ENCODE assay signal across 14 mouse cellular contexts in the genomic region with DNA sequence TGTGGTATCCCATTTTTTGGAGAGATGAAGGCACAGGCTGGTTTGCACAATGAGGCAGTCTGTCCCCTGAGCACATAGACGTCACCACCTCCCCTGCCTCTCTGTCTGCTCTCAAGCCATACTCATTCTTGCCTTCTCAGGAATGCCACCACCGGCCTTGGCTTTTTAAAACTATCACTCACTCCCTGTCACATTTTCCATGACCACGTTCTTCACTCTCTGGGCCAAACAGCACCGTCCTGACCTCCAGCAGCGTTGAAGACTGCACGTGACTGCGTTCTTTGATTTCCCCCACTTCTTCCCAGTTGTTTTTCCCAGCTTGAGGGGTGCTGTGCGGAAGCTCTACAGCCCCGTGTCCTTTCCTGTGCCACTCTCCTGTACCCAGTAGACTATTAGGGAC.
DNase-seq lines count a peak whose midpoint lies in the region; ATAC-seq and TF ChIP-seq lines count a peak whose summit lies in the region.
"Had no signal": no experiment of that assay in that cellular context is flagged by ENCODE, and none has a peak within 500 bp of the region (broad histone marks: within the 10 kb centered on the region; RNA-seq: fewer than 3 reads in every experiment).

No protein-coding gene starts in this region.

- DNase-seq in limb, embryonic 14.5 days (ENCODE audit: low spot score) = no peak
- no peak for DNase-seq in limb, embryonic 10.5 days (ENCODE audit: low spot score)
- peak; percentile 78 for DNase-seq in adrenal gland, postnatal 10 days
- peak; percentile 33 for DNase-seq in heart, adult 8-10 months (ENCODE audit: low spot score)
- peak; percentile 88 for DNase-seq in heart, postnatal 0 days (ENCODE audit: low spot score)
- DNase-seq in left cerebral cortex, adult 18-20 months (ENCODE audit: low spot score in 2 of 2) = no peak
- no peak for DNase-seq in urinary bladder, postnatal 36 days (ENCODE audit: low spot score in 2 of 2)
- DNase-seq: cerebellum, adult 2 months; layer of hippocampus, postnatal 36 days; right cerebral cortex, postnatal 14 days had no signal

- no peak overlapping the region for H3K9ac ChIP-seq in limb, embryonic 14.5 days (ENCODE audit: low read depth, low read length, severe bottlenecking)
- H3K9ac ChIP-seq in heart, postnatal 0 days (replicated peaks; ENCODE audit: low read depth, low read length) = no peak overlapping the region; the same call in 1 of the 2 replicates
- H3K9ac ChIP-seq: liver, embryonic 14.5 days had no signal

- H3K36me3 ChIP-seq in limb, embryonic 14.5 days (ENCODE audit: control insufficient read depth, insufficient read depth, low read length) = no peaks in the 10 kb centered on the region
- no peaks in the 10 kb centered on the region for H3K36me3 ChIP-seq in limb, embryonic 10.5 days
- no peaks in the 10 kb centered on the region for H3K36me3 ChIP-seq in heart, postnatal 0 days (replicated peaks; ENCODE audit: control insufficient read depth, insufficient read depth, low read length)

- no peak for TF ChIP-seq POLR2A in limb, embryonic 14.5 days (IDR thresholded peaks at IDR 0.05; ENCODE audit: borderline replicate concordance, extremely low read depth, insufficient read depth, insufficient read length)

- H3K9me3 ChIP-seq in limb, embryonic 14.5 days (ENCODE audit: control insufficient read depth, low read length) = no peaks in the 10 kb centered on the region
- H3K9me3 ChIP-seq in limb, embryonic 10.5 days (replicated peaks) = no peaks in the 10 kb centered on the region
- no peaks in the 10 kb centered on the region for H3K9me3 ChIP-seq in heart, postnatal 0 days (replicated peaks; ENCODE audit: control insufficient read depth, low read length)

- WGBS in limb, embryonic 14.5 days = 65% methylated on average over 9 of the region's 9 CpGs
- WGBS in limb, embryonic 10.5 days = 76% methylated on average over 9 of the region's 9 CpGs
- WGBS in heart, postnatal 0 days = 9% methylated on average over 9 of the region's 9 CpGs

- peak; percentile 20; the same call in 1 of the 2 replicates for TF ChIP-seq EP300 in heart, postnatal 0 days (IDR thresholded peaks at IDR 0.05; ENCODE audit: low read depth)

- no peak overlapping the region for H3K4me3 ChIP-seq in limb, embryonic 14.5 days (replicated peaks; ENCODE audit: low read length)
- H3K4me3 ChIP-seq in limb, embryonic 10.5 days = no peak overlapping the region
- no peak overlapping the region for H3K4me3 ChIP-seq in heart, postnatal 0 days (ENCODE audit: low read depth, low read length)

- H3K4me2 ChIP-seq in limb, embryonic 14.5 days (replicated peaks; ENCODE audit: low read depth, low read length, severe bottlenecking) = no peak overlapping the region
- no peak overlapping the region for H3K4me2 ChIP-seq in heart, postnatal 0 days (ENCODE audit: low read depth, low read length)

- H3K4me1 ChIP-seq in limb, embryonic 14.5 days (ENCODE audit: control insufficient read depth, insufficient read depth, low read length) = peaks cover 27% of the 10 kb centered on the region
- H3K4me1 ChIP-seq in limb, embryonic 10.5 days = peaks cover 34% of the 10 kb centered on the region
- peaks cover 62% of the 10 kb centered on the region for H3K4me1 ChIP-seq in heart, postnatal 0 days (ENCODE audit: control insufficient read depth, insufficient read depth)

- no peak for TF ChIP-seq CTCF in heart, postnatal 0 days (IDR thresholded peaks at IDR 0.05; ENCODE audit: low read depth)

- no peaks in the 10 kb centered on the region for H3K27me3 ChIP-seq in limb, embryonic 14.5 days (ENCODE audit: control insufficient read depth, insufficient read depth, low read length)
- no peaks in the 10 kb centered on the region for H3K27me3 ChIP-seq in limb, embryonic 10.5 days (ENCODE audit: low read depth, poor library complexity, severe bottlenecking)
- H3K27me3 ChIP-seq in heart, postnatal 0 days (ENCODE audit: control insufficient read depth, insufficient read depth, low read length) = no peaks in the 10 kb centered on the region

- H3K27ac ChIP-seq in limb, embryonic 14.5 days (replicated peaks; ENCODE audit: low read depth, low read length) = 0 out of 2 replicates have a peak overlapping the region, but pooled peaks have one; percentile 20
- H3K27ac ChIP-seq in limb, embryonic 10.5 days = no peak overlapping the region
- peak overlapping the region; percentile 63 for H3K27ac ChIP-seq in heart, postnatal 0 days (ENCODE audit: low read depth)
- H3K27ac ChIP-seq: liver, embryonic 14.5 days had no signal

- no peak for ATAC-seq in limb, embryonic 14.5 days (ENCODE audit: low FRiP score, low read depth)
- ATAC-seq in heart, postnatal 0 days (ENCODE audit: insufficient read depth, low read depth) = peak; percentile 75
- ATAC-seq: forebrain, embryonic 14.5 days; inflammation-experienced regulatory T-cells, adult 6 months; midbrain, embryonic 16.5 days had no signal

Comparison
In these comparisons a context has a peak if more than half of its experiments do, and no peak if none do; other contexts are left out.
1. DNase-seq: peak in adrenal gland, postnatal 10 days (single experiment), heart, adult 8-10 months (single experiment) and heart, postnatal 0 days (single experiment); none in limb, embryonic 14.5 days (single experiment), limb, embryonic 10.5 days (single experiment), left cerebral cortex, adult 18-20 months (0 of 2) and urinary bladder, postnatal 36 days (0 of 2).